ENCODE assay signal across 24 mouse cellular contexts in genomic region chr3:145147952-145148351, GRCm38 (mm10). TPM values are rescaled to one million over a fixed set of nuclear protein-coding genes. Genes with fewer than 3 reads are reported as not detected.
"Had no signal": no experiment of that assay in that cellular context is flagged by ENCODE, and none has a peak within 500 bp of the region (broad histone marks: within the 10 kb centered on the region; RNA-seq: fewer than 3 reads in every experiment).

No protein-coding gene starts in this region.

- H3K4me3 ChIP-seq: embryonic facial prominence, embryonic 10.5 days; embryonic facial prominence, embryonic 12.5 days; embryonic facial prominence, embryonic 13.5 days; embryonic facial prominence, embryonic 15.5 days; erythroblast, embryonic 14.5 days; forebrain, embryonic 10.5 days; forebrain, embryonic 12.5 days; forebrain, embryonic 13.5 days; forebrain, embryonic 15.5 days; gastrocnemius, adult 2 months; heart, adult 2 months had no signal

- H3K27ac ChIP-seq: embryonic facial prominence, embryonic 10.5 days; embryonic facial prominence, embryonic 12.5 days; embryonic facial prominence, embryonic 13.5 days; embryonic facial prominence, embryonic 15.5 days; forebrain, embryonic 10.5 days; forebrain, embryonic 12.5 days; forebrain, embryonic 13.5 days; forebrain, embryonic 15.5 days; gastrocnemius, adult 2 months; heart, adult 2 months had no signal

- H3K9me3 ChIP-seq: embryonic facial prominence, embryonic 10.5 days; embryonic facial prominence, embryonic 12.5 days; embryonic facial prominence, embryonic 13.5 days; embryonic facial prominence, embryonic 15.5 days; forebrain, embryonic 10.5 days; forebrain, embryonic 12.5 days; forebrain, embryonic 13.5 days; forebrain, embryonic 15.5 days had no signal

- H3K27me3 ChIP-seq: embryonic facial prominence, embryonic 12.5 days; embryonic facial prominence, embryonic 13.5 days; embryonic facial prominence, embryonic 15.5 days; forebrain, embryonic 12.5 days; forebrain, embryonic 13.5 days; forebrain, embryonic 15.5 days had no signal

- DNase-seq: cerebellum, adult 8-10 months; cerebellum, adult 9-10 months; cerebellum, adult 9-11 months; cerebellum, postnatal 25 days; cerebellum, postnatal 36 days; forebrain, postnatal 0 days; gastrocnemius, postnatal 14 days; gastrocnemius, postnatal 25 days; gastrocnemius, postnatal 36 days; heart, adult 11 months; heart, adult 18-20 months; heart, adult 2 months had no signal

- H3K4me1 ChIP-seq: embryonic facial prominence, embryonic 10.5 days; embryonic facial prominence, embryonic 12.5 days; embryonic facial prominence, embryonic 13.5 days; embryonic facial prominence, embryonic 15.5 days; forebrain, embryonic 10.5 days; forebrain, embryonic 12.5 days had no signal

RNA-seq across cellular contexts. Expression of gene Clca2, which starts 48.7 kb away (rescaled TPM):
- polyA plus RNA-seq: cortical plate, adult 2 months; erythroblast, embryonic 14.5 days; forebrain, embryonic 13.5 days; forebrain, postnatal 0 days; frontal cortex, adult 2 months had no signal
